Mouse (Mus musculus): ENCODE results near the gene Olfr630. TPM values are rescaled to one million over a fixed set of nuclear protein-coding genes. Genes with fewer than 3 reads are reported as not detected.

Gene Olfr630
- not detected for polyA plus RNA-seq (2015; fragmentation: Illumina TruSeq; extraction: RNeasy Lipid Tissue Mini Kit (QIAGEN cat#74804); ENCODE audit: insufficient read depth, low read depth, low replicate concordance)

DNA sequence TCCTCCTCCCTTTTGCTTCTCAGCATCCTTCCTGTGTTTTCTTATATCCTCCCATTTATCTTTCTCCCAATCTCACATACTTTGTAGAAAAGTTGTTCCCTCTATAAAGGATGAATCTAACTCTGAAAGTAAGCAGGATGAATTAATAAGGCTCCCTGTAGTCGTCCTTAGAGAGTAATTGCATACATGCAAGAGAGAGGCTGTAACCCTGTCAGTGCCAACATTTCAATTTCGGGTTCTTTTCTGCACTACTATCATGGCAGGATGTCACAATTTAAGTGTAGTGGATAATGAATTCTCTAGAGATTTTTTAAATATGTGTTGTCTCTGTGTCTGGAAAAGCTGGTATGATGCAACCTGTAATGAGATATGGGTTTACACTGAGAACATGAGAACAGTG, at the start of gene Olfr630:
TSS of gene Olfr630 (minus strand) at position 101 of the 400 bp plus-strand sequence.

DNA sequence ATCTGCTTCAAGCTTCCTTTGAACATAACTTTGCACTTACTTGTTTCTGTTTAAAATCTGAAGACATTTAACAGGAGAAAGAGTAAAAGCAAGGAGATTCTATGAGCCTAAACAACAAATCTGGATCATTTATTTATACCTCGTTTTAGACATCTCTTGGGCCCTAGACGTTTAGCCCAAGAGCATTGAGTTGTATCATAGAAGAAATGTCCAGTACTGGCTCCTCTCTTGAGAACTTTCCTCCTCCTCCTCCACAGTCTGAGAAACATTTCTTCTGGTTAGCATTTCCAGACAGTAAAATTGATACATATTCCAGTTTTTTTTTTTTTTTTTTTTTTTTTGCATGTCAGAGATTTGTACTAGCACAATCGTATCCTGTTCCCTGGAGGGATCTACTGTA, 34.6 kb upstream of the Olfr630 start, which contains the start of gene Olfr67:
TSS of gene Olfr67 (minus strand) at position 101 of the 400 bp plus-strand sequence.

GRCm38 (mm10) chr7:103779598-103779997, 22.5 kb upstream of the Olfr630 start, which contains the start of gene Olfr68:
Gene Olfr68, minus strand, starts transcription at chr7:103779698.

GRCm38 (mm10) chr7:103771494-103771893, 14.4 kb upstream of the Olfr630 start, which contains the start of gene Olfr69:
Gene Olfr69, minus strand, starts transcription at chr7:103771594.

GRCm38 (mm10) chr7:103744843-103745242, 12.3 kb downstream of the Olfr630 start, which contains the start of gene Olfr629:
Gene Olfr629, minus strand, starts transcription at chr7:103744943.

DNA sequence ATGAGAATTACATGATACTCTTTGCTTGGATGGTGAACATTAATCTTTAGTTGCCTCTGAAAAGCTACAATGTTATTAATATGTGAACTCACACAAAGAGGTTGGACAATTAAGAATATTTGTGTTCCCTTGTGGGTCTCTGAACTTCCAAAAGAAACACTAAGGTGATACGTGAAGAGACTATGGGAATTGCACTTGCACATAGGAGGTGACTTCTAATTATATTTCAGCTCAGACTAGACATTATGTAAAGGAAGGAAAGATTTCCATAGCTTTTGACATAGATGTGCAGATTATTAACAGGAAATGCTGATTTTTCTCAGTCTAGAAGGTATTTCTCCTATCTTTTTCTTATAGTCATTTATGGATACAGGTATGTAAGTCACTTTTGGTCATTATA, 27.1 kb downstream of the Olfr630 start, which contains the start of gene Olfr628:
TSS of gene Olfr628 (plus strand) at position 301 of the 400 bp plus-strand sequence.

GRCm38 (mm10) chr7:103714371-103714770, 42.8 kb downstream of the Olfr630 start, which contains the start of gene Olfr243:
Gene Olfr243, plus strand, starts transcription at chr7:103714671.

Other genes starting within 250 kb of the Olfr630 start
- gene Olfr610, start 245.2 kb downstream of the Olfr630 start, polyA plus RNA-seq (2015; fragmentation: Illumina TruSeq; extraction: RNeasy Lipid Tissue Mini Kit (QIAGEN cat#74804); ENCODE audit: insufficient read depth, low read depth, low replicate concordance), result not detected
- gene Olfr611, start 236.5 kb downstream of the Olfr630 start, polyA plus RNA-seq (2015; fragmentation: Illumina TruSeq; extraction: RNeasy Lipid Tissue Mini Kit (QIAGEN cat#74804); ENCODE audit: insufficient read depth, low read depth, low replicate concordance), result not detected
- not detected for gene Olfr612, start 214.6 kb downstream of the Olfr630 start, polyA plus RNA-seq (2015; fragmentation: Illumina TruSeq; extraction: RNeasy Lipid Tissue Mini Kit (QIAGEN cat#74804); ENCODE audit: insufficient read depth, low read depth, low replicate concordance)
- not detected for gene Olfr613, start 209.3 kb downstream of the Olfr630 start, polyA plus RNA-seq (2015; fragmentation: Illumina TruSeq; extraction: RNeasy Lipid Tissue Mini Kit (QIAGEN cat#74804); ENCODE audit: insufficient read depth, low read depth, low replicate concordance)
- not detected for gene Olfr615, start 201.3 kb downstream of the Olfr630 start, polyA plus RNA-seq (2015; fragmentation: Illumina TruSeq; extraction: RNeasy Lipid Tissue Mini Kit (QIAGEN cat#74804); ENCODE audit: insufficient read depth, low read depth, low replicate concordance)
- gene Olfr616, start 188.2 kb downstream of the Olfr630 start, polyA plus RNA-seq (2015; fragmentation: Illumina TruSeq; extraction: RNeasy Lipid Tissue Mini Kit (QIAGEN cat#74804); ENCODE audit: insufficient read depth, low read depth, low replicate concordance), result not detected
- not detected for gene Olfr617, start 184.3 kb downstream of the Olfr630 start, polyA plus RNA-seq (2015; fragmentation: Illumina TruSeq; extraction: RNeasy Lipid Tissue Mini Kit (QIAGEN cat#74804); ENCODE audit: insufficient read depth, low read depth, low replicate concordance)
- gene Olfr618, start 167.2 kb downstream of the Olfr630 start, polyA plus RNA-seq (2015; fragmentation: Illumina TruSeq; extraction: RNeasy Lipid Tissue Mini Kit (QIAGEN cat#74804); ENCODE audit: insufficient read depth, low read depth, low replicate concordance), result not detected
- gene Olfr619, start 156.8 kb downstream of the Olfr630 start, polyA plus RNA-seq (2015; fragmentation: Illumina TruSeq; extraction: RNeasy Lipid Tissue Mini Kit (QIAGEN cat#74804); ENCODE audit: insufficient read depth, low read depth, low replicate concordance), result not detected
- not detected for gene Olfr620, start 144.8 kb downstream of the Olfr630 start, polyA plus RNA-seq (2015; fragmentation: Illumina TruSeq; extraction: RNeasy Lipid Tissue Mini Kit (QIAGEN cat#74804); ENCODE audit: insufficient read depth, low read depth, low replicate concordance)
- gene Olfr622, start 114.6 kb downstream of the Olfr630 start, polyA plus RNA-seq (2015; fragmentation: Illumina TruSeq; extraction: RNeasy Lipid Tissue Mini Kit (QIAGEN cat#74804); ENCODE audit: insufficient read depth, low read depth, low replicate concordance), result not detected
- not detected for gene Olfr623, start 93.6 kb downstream of the Olfr630 start, polyA plus RNA-seq (2015; fragmentation: Illumina TruSeq; extraction: RNeasy Lipid Tissue Mini Kit (QIAGEN cat#74804); ENCODE audit: insufficient read depth, low read depth, low replicate concordance)
- gene Olfr624, start 86.1 kb downstream of the Olfr630 start, polyA plus RNA-seq (2015; fragmentation: Illumina TruSeq; extraction: RNeasy Lipid Tissue Mini Kit (QIAGEN cat#74804); ENCODE audit: insufficient read depth, low read depth, low replicate concordance), result not detected
- gene Olfr625-ps1, start 74.6 kb downstream of the Olfr630 start, polyA plus RNA-seq (2015; fragmentation: Illumina TruSeq; extraction: RNeasy Lipid Tissue Mini Kit (QIAGEN cat#74804); ENCODE audit: insufficient read depth, low read depth, low replicate concordance), result not detected
- gene Olfr243, start 42.7 kb downstream of the Olfr630 start, polyA plus RNA-seq (2015; fragmentation: Illumina TruSeq; extraction: RNeasy Lipid Tissue Mini Kit (QIAGEN cat#74804); ENCODE audit: insufficient read depth, low read depth, low replicate concordance), result not detected
- gene Olfr628, start 27.0 kb downstream of the Olfr630 start, polyA plus RNA-seq (2015; fragmentation: Illumina TruSeq; extraction: RNeasy Lipid Tissue Mini Kit (QIAGEN cat#74804); ENCODE audit: insufficient read depth, low read depth, low replicate concordance), result not detected
- gene Olfr629, start 12.4 kb downstream of the Olfr630 start, polyA plus RNA-seq (2015; fragmentation: Illumina TruSeq; extraction: RNeasy Lipid Tissue Mini Kit (QIAGEN cat#74804); ENCODE audit: insufficient read depth, low read depth, low replicate concordance), result not detected
- not detected for gene Olfr69, start 14.3 kb upstream of the Olfr630 start, polyA plus RNA-seq (2015; fragmentation: Illumina TruSeq; extraction: RNeasy Lipid Tissue Mini Kit (QIAGEN cat#74804); ENCODE audit: insufficient read depth, low read depth, low replicate concordance)
- gene Olfr68, start 22.4 kb upstream of the Olfr630 start, polyA plus RNA-seq (2015; fragmentation: Illumina TruSeq; extraction: RNeasy Lipid Tissue Mini Kit (QIAGEN cat#74804); ENCODE audit: insufficient read depth, low read depth, low replicate concordance), result not detected
- gene Olfr67, start 34.5 kb upstream of the Olfr630 start, polyA plus RNA-seq (2015; fragmentation: Illumina TruSeq; extraction: RNeasy Lipid Tissue Mini Kit (QIAGEN cat#74804); ENCODE audit: insufficient read depth, low read depth, low replicate concordance), result not detected
- gene Hbb-bt, start 56.7 kb upstream of the Olfr630 start, polyA plus RNA-seq (2015; fragmentation: Illumina TruSeq; extraction: RNeasy Lipid Tissue Mini Kit (QIAGEN cat#74804); ENCODE audit: insufficient read depth, low read depth, low replicate concordance), result 331 TPM
- gene Hbb-bs, start 70.8 kb upstream of the Olfr630 start, polyA plus RNA-seq (2015; fragmentation: Illumina TruSeq; extraction: RNeasy Lipid Tissue Mini Kit (QIAGEN cat#74804); ENCODE audit: insufficient read depth, low read depth, low replicate concordance), result 2,689 TPM
- gene Hbb-bh2, start 83.2 kb upstream of the Olfr630 start, polyA plus RNA-seq (2015; fragmentation: Illumina TruSeq; extraction: RNeasy Lipid Tissue Mini Kit (QIAGEN cat#74804); ENCODE audit: insufficient read depth, low read depth, low replicate concordance), result not detected
- gene Hbb-bh1, start 85.8 kb upstream of the Olfr630 start, polyA plus RNA-seq (2015; fragmentation: Illumina TruSeq; extraction: RNeasy Lipid Tissue Mini Kit (QIAGEN cat#74804); ENCODE audit: insufficient read depth, low read depth, low replicate concordance), result not detected
- gene Hbb-y, start 95.9 kb upstream of the Olfr630 start, polyA plus RNA-seq (2015; fragmentation: Illumina TruSeq; extraction: RNeasy Lipid Tissue Mini Kit (QIAGEN cat#74804); ENCODE audit: insufficient read depth, low read depth, low replicate concordance), result not detected
- gene Olfr66, start 128.9 kb upstream of the Olfr630 start, polyA plus RNA-seq (2015; fragmentation: Illumina TruSeq; extraction: RNeasy Lipid Tissue Mini Kit (QIAGEN cat#74804); ENCODE audit: insufficient read depth, low read depth, low replicate concordance), result not detected
- gene Olfr64, start 137.2 kb upstream of the Olfr630 start, polyA plus RNA-seq (2015; fragmentation: Illumina TruSeq; extraction: RNeasy Lipid Tissue Mini Kit (QIAGEN cat#74804); ENCODE audit: insufficient read depth, low read depth, low replicate concordance), result not detected
- not detected for gene Olfr65, start 146.2 kb upstream of the Olfr630 start, polyA plus RNA-seq (2015; fragmentation: Illumina TruSeq; extraction: RNeasy Lipid Tissue Mini Kit (QIAGEN cat#74804); ENCODE audit: insufficient read depth, low read depth, low replicate concordance)
- not detected for gene Olfr631, start 171.5 kb upstream of the Olfr630 start, polyA plus RNA-seq (2015; fragmentation: Illumina TruSeq; extraction: RNeasy Lipid Tissue Mini Kit (QIAGEN cat#74804); ENCODE audit: insufficient read depth, low read depth, low replicate concordance)
- not detected for gene Olfr632, start 177.0 kb upstream of the Olfr630 start, polyA plus RNA-seq (2015; fragmentation: Illumina TruSeq; extraction: RNeasy Lipid Tissue Mini Kit (QIAGEN cat#74804); ENCODE audit: insufficient read depth, low read depth, low replicate concordance)
- not detected for gene Olfr633, start 187.1 kb upstream of the Olfr630 start, polyA plus RNA-seq (2015; fragmentation: Illumina TruSeq; extraction: RNeasy Lipid Tissue Mini Kit (QIAGEN cat#74804); ENCODE audit: insufficient read depth, low read depth, low replicate concordance)
- not detected for gene Olfr635, start 213.8 kb upstream of the Olfr630 start, polyA plus RNA-seq (2015; fragmentation: Illumina TruSeq; extraction: RNeasy Lipid Tissue Mini Kit (QIAGEN cat#74804); ENCODE audit: insufficient read depth, low read depth, low replicate concordance)
- gene Olfr638, start 241.4 kb upstream of the Olfr630 start, polyA plus RNA-seq (2015; fragmentation: Illumina TruSeq; extraction: RNeasy Lipid Tissue Mini Kit (QIAGEN cat#74804); ENCODE audit: insufficient read depth, low read depth, low replicate concordance), result not detected